ENCODE assay signal across 8 mouse cellular contexts in genomic region chr4:57717354-57717753, GRCm38 (mm10). TPM values are rescaled to one million over a fixed set of nuclear protein-coding genes. Genes with fewer than 3 reads are reported as not detected.
DNase-seq lines count a peak whose midpoint lies in the region; ATAC-seq and TF ChIP-seq lines count a peak whose summit lies in the region.

TSS of gene Akap2 (plus strand) at chr4:57717657.

- WGBS in lung, postnatal 0 days, result 94% methylated on average over 9 of the region's 9 CpGs
- 79% methylated on average over 9 of the region's 9 CpGs for WGBS in hindbrain, embryonic 11.5 days
- WGBS in midbrain, embryonic 12.5 days, result 85% methylated on average over 9 of the region's 9 CpGs

- no peak within 1 kb of the TSS for H3K9ac ChIP-seq in lung, postnatal 0 days (replicated peaks; ENCODE audit: low read depth)
- no peak within 1 kb of the TSS for H3K9ac ChIP-seq in hindbrain, embryonic 11.5 days (ENCODE audit: low read depth, low read length)
- no peak within 1 kb of the TSS for H3K9ac ChIP-seq in midbrain, embryonic 12.5 days (replicated peaks)

- H3K4me3 ChIP-seq in lung, postnatal 0 days (ENCODE audit: low read depth, low read length), result no peak within 1 kb of the TSS
- H3K4me3 ChIP-seq in hindbrain, embryonic 11.5 days (ENCODE audit: low read depth, low read length), result no peak within 1 kb of the TSS
- no peak within 1 kb of the TSS for H3K4me3 ChIP-seq in midbrain, embryonic 12.5 days

- DNase-seq in lung, postnatal 0 days (ENCODE audit: low spot score), result no peak
- DNase-seq in lung, postnatal 4 days, result no peak
- no peak for DNase-seq in gastrocnemius, adult 18-20 months (ENCODE audit: low spot score)
- no peak for DNase-seq in hindbrain, embryonic 11.5 days (ENCODE audit: low spot score)
- no peak for DNase-seq in ovary, postnatal 14 days (ENCODE audit: low spot score)

- no peaks in the 10 kb centered on the region for H3K9me3 ChIP-seq in lung, postnatal 0 days (ENCODE audit: low read length)
- H3K9me3 ChIP-seq in hindbrain, embryonic 11.5 days (ENCODE audit: control insufficient read depth, low read length), result no peaks in the 10 kb centered on the region
- no peaks in the 10 kb centered on the region for H3K9me3 ChIP-seq in midbrain, embryonic 12.5 days

- no peaks in the 10 kb centered on the region for H3K36me3 ChIP-seq in lung, postnatal 0 days (ENCODE audit: insufficient read depth, low read length)
- H3K36me3 ChIP-seq in hindbrain, embryonic 11.5 days (ENCODE audit: control insufficient read depth, insufficient read depth, low read length), result no peaks in the 10 kb centered on the region
- no peaks in the 10 kb centered on the region for H3K36me3 ChIP-seq in midbrain, embryonic 12.5 days

- H3K4me2 ChIP-seq in lung, postnatal 0 days (replicated peaks; ENCODE audit: low read depth, low read length), result no peak within 1 kb of the TSS
- no peak within 1 kb of the TSS for H3K4me2 ChIP-seq in hindbrain, embryonic 11.5 days (replicated peaks; ENCODE audit: low read depth, low read length)
- no peak within 1 kb of the TSS for H3K4me2 ChIP-seq in midbrain, embryonic 12.5 days (replicated peaks)

- no peak for TF ChIP-seq EP300 in lung, postnatal 0 days (IDR thresholded peaks at IDR 0.05)

- H3K27ac ChIP-seq in lung, postnatal 0 days (ENCODE audit: low read length), result no peak within 1 kb of the TSS
- no peak within 1 kb of the TSS for H3K27ac ChIP-seq in hindbrain, embryonic 11.5 days (ENCODE audit: low read depth, low read length)
- H3K27ac ChIP-seq in midbrain, embryonic 12.5 days (replicated peaks), result no peak within 1 kb of the TSS

- no peaks in the 10 kb centered on the region for H3K4me1 ChIP-seq in lung, postnatal 0 days (ENCODE audit: insufficient read depth, low read depth, low read length)
- H3K4me1 ChIP-seq in hindbrain, embryonic 11.5 days (replicated peaks; ENCODE audit: control insufficient read depth, insufficient read depth, low read length), result no peaks in the 10 kb centered on the region
- H3K4me1 ChIP-seq in midbrain, embryonic 12.5 days, result peaks cover 8% of the 10 kb centered on the region; the same call in 1 of the 2 replicates

- TF ChIP-seq CTCF in lung, postnatal 0 days (IDR thresholded peaks at IDR 0.05), result no peak

- ATAC-seq in lung, postnatal 0 days, result no peak
- no peak for ATAC-seq in hindbrain, embryonic 11.5 days (ENCODE audit: low FRiP score)
- ATAC-seq in midbrain, embryonic 12.5 days (ENCODE audit: low FRiP score, low read depth), result no peak
- no peak for ATAC-seq in inflammation-experienced regulatory T-cells, adult 6 months
- no peak for ATAC-seq in erythroblast, adult 5-6 weeks (replicated peaks; ENCODE audit: low FRiP score, poor library complexity, severe bottlenecking)

- H3K27me3 ChIP-seq in lung, postnatal 0 days (replicated peaks; ENCODE audit: insufficient read depth, low read length), result no peaks in the 10 kb centered on the region
- no peaks in the 10 kb centered on the region for H3K27me3 ChIP-seq in hindbrain, embryonic 11.5 days (ENCODE audit: control insufficient read depth, insufficient read depth, low read length)
- no peaks in the 10 kb centered on the region for H3K27me3 ChIP-seq in midbrain, embryonic 12.5 days

RNA-seq across cellular contexts. Expression of gene Akap2, which starts in this region (rescaled TPM):
- 112 and 126 TPM in 2 replicates for polyA plus RNA-seq in lung, postnatal 0 days (2015; fragmentation: Nextera tagmentation; extraction: Ambion mirVana)
- 10 to 100 TPM; 28.7 to 41.5 TPM for total RNA-seq in gastrocnemius, adult 18-20 months (2021)
- 30.9 and 38.2 TPM in 2 replicates for polyA plus RNA-seq in hindbrain, embryonic 11.5 days (2014; fragmentation: Nextera tagmentation; extraction: Ambion mirVana)
- polyA plus RNA-seq in midbrain, embryonic 12.5 days (2016; fragmentation: Nextera tagmentation; extraction: Ambion mirVana), result 19.6 and 21.3 TPM in 2 replicates
- 1 to 10 TPM; 2.3 to 3.9 (median 2.9) TPM for polyA plus RNA-seq in inflammation-experienced regulatory T-cells, adult 6 months (2017; shearing (Covaris generic))
- total RNA-seq in erythroblast, adult 5-6 weeks (2015; ENCODE audit: low replicate concordance), result 0.21 TPM in 1 of 2 replicates, not detected in the other
- total RNA-seq in erythroblast, adult 5-6 weeks (2017; ENCODE audit: low replicate concordance), result 0.14 TPM in 1 of 2 replicates, not detected in the other

Comparison
In these comparisons a context has a peak if more than half of its experiments do, and no peak if none do; other contexts are left out.
1. RNA of gene Akap2 (total RNA-seq): 28.7 to 41.5 TPM in gastrocnemius, adult 18-20 months; 0.14 to 0.21 TPM in erythroblast, adult 5-6 weeks; every median in the first group is over 10 times any median in the second.